Mouse (Mus musculus): ENCODE measurements around the gene Lrrtm4. TPM values are rescaled to one million over a fixed set of nuclear protein-coding genes. Genes with fewer than 3 reads are reported as not detected.
A peak's percentile ranks its signal among the peaks of the same experiment; 100 is the strongest.

Lrrtm4 gene
- total RNA-seq, 1 experiment = not detected

DNA sequence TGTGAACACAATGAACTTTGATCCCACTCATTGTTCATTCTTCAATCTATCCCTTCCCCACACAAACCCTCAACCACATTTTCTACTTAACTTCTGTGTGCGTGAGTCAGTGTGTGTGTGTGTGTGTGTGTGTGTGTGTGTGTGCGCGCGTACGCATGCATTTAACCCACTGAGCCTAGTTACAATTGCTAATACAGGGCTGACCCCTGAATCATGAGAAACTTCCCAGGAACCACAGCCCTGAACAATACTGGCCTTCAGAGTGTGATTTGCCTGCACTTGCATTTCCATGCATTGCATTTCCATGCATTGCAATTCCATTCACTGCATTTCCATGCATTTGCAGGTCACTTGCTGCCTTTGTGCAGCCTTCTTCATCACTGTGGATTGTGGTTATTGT, 701.8 kb downstream of the Lrrtm4 start:
- TF ChIP-seq ZNF384 (IDR thresholded peaks at IDR 0.05; ENCODE audit: low read depth, low read length) (no peak), ZC3H11A (IDR thresholded peaks at IDR 0.05; ENCODE audit: borderline replicate concordance, low read depth, low read length) (no peak), HCFC1 (IDR thresholded peaks at IDR 0.05; ENCODE audit: borderline replicate concordance, insufficient read depth, low read length) (no peak), MAFK (IDR thresholded peaks at IDR 0.05; ENCODE audit: insufficient read depth, low read depth, low read length) (no peak), CHD2 (IDR thresholded peaks at IDR 0.05; ENCODE audit: low read depth, low read length) (no peak)
- Histone ChIP-seq H3K4me1 (ENCODE audit: control insufficient read depth in 2 of 2, insufficient read depth in 2 of 2, low read length in 2 of 2, poor library complexity in 1 of 2) (no peaks in the 10 kb centered on the region), H3K9ac (ENCODE audit: insufficient read depth, low read depth, low read length, poor library complexity, severe bottlenecking) (no peak overlapping the region), H3K9me3 (ENCODE audit: control insufficient read depth, insufficient read depth, low read depth, low read length) (no peaks in the 10 kb centered on the region), H3K27ac (ENCODE audit: insufficient read depth, low read depth, low read length, poor library complexity, severe bottlenecking) (no peak overlapping the region), H3K4me3 (ENCODE audit: insufficient read depth in 1 of 2, low read depth in 1 of 2, low read length in 2 of 2, poor library complexity in 1 of 2, severe bottlenecking in 1 of 2) (no peak overlapping the region), H3K36me3 (ENCODE audit: control insufficient read depth, insufficient read depth, low read length, poor library complexity, severe bottlenecking) (no peaks in the 10 kb centered on the region)
- in situ Hi-C loops (cut with MboI; ENCODE audit: low sequenced_read_pairs in 2 of 2, unreplicated experiment in 2 of 2) = no loop called here
- no peak for DNase-seq (ENCODE audit: low read depth, low spot score)

DNA sequence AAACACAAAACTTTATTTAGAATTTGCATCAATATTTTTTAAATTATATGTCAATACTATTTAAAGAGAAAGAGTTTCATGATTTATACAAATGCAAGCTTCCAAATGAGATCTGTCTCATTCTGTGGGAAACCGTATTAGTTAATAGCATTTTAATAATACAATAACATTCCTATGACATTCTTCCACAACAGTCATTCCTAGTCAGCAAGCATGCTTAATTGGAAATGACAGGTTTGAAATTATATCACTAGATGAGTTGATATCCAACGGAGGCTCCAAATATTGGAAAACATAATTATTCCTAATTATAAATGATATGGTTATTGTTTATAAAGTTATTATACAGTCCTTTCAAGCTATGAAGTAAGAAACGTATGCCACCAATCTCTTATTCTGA, 714.7 kb downstream of the Lrrtm4 start:
- Histone ChIP-seq H3K36me3 (ENCODE audit: control insufficient read depth, insufficient read depth, low read length, poor library complexity, severe bottlenecking) (no peaks in the 10 kb centered on the region), H3K4me3 (ENCODE audit: insufficient read depth in 1 of 2, low read depth in 1 of 2, low read length in 2 of 2, poor library complexity in 1 of 2, severe bottlenecking in 1 of 2) (no peak overlapping the region), H3K9me3 (ENCODE audit: control insufficient read depth, insufficient read depth, low read depth, low read length) (no peaks in the 10 kb centered on the region), H3K27ac (ENCODE audit: insufficient read depth, low read depth, low read length, poor library complexity, severe bottlenecking) (no peak overlapping the region), H3K9ac (ENCODE audit: insufficient read depth, low read depth, low read length, poor library complexity, severe bottlenecking) (no peak overlapping the region), H3K4me1 (ENCODE audit: control insufficient read depth in 2 of 2, insufficient read depth in 2 of 2, low read length in 2 of 2, poor library complexity in 1 of 2) (no peaks in the 10 kb centered on the region)
- in situ Hi-C loops (cut with MboI; ENCODE audit: low sequenced_read_pairs in 2 of 2, unreplicated experiment in 2 of 2) = no loop called here
- TF ChIP-seq MAFK (IDR thresholded peaks at IDR 0.05; ENCODE audit: insufficient read depth, low read depth, low read length) = no peak
- TF ChIP-seq ZNF384 (IDR thresholded peaks at IDR 0.05; ENCODE audit: low read depth, low read length) = no peak
- TF ChIP-seq HCFC1 (IDR thresholded peaks at IDR 0.05; ENCODE audit: borderline replicate concordance, insufficient read depth, low read length) = no peak
- TF ChIP-seq ZC3H11A (IDR thresholded peaks at IDR 0.05; ENCODE audit: borderline replicate concordance, low read depth, low read length) = no peak
- TF ChIP-seq CHD2 (IDR thresholded peaks at IDR 0.05; ENCODE audit: low read depth, low read length) = no peak
- no peak for DNase-seq (ENCODE audit: low read depth, low spot score)

DNA sequence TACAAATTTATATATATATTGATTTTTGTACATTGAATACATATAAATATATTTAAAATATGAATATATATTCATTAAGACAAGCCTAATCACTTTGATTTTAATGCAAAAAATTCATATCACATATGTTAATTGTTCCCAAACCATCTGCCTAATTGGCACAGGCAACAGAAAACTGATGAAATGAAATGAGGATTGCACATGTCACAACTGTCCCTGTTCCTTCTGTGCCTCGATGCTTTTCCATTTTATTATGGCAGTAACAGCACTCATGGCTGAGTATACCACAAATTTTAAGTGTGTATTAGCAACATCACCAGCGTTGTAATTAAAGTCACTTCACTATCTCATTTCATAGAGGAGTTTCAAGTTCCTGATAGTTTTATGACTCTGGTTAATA, 732.1 kb downstream of the Lrrtm4 start:
- no peak overlapping the region for H3K4me3 ChIP-seq (ENCODE audit: insufficient read depth in 1 of 2, low read depth in 1 of 2, low read length in 2 of 2, poor library complexity in 1 of 2, severe bottlenecking in 1 of 2)
- in situ Hi-C loops (cut with MboI; ENCODE audit: low sequenced_read_pairs in 2 of 2, unreplicated experiment in 2 of 2) = no loop called here

DNA sequence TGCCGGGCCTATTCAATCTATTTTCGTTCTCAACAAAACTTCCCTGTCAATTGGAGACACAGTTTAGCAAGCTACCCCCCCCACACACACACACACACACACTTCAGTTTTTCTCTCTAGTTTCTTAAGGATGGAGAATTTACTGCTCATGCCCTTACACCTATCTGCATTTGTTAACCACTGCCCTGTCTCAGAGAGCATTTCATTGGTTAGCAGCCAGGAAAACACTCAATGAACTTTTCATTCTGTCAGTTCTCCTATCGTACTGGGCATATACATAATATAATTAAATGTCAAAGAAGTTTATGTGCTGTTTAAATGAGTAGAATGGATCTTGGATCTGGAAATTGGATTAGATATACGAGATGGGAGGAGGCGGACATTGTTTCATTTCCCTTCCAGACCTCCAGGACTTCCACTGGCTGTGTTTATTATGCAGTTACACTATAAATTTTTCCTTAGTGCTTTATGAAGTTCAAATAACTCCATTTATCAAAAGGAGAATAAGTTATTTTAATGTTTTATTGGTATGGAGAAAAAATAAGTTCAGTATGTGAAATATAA, 742.0 kb downstream of the Lrrtm4 start:
- no peak overlapping the region for H3K9ac ChIP-seq (ENCODE audit: insufficient read depth, low read depth, low read length, poor library complexity, severe bottlenecking)
- no peak overlapping the region for H3K4me3 ChIP-seq (ENCODE audit: insufficient read depth in 1 of 2, low read depth in 1 of 2, low read length in 2 of 2, poor library complexity in 1 of 2, severe bottlenecking in 1 of 2)
- H3K36me3 ChIP-seq (ENCODE audit: control insufficient read depth, insufficient read depth, low read length, poor library complexity, severe bottlenecking) = no peaks in the 10 kb centered on the region
- no peak for DNase-seq (ENCODE audit: low read depth, low spot score)
- H3K4me1 ChIP-seq (ENCODE audit: control insufficient read depth in 2 of 2, insufficient read depth in 2 of 2, low read length in 2 of 2, poor library complexity in 1 of 2) = no peaks in the 10 kb centered on the region
- H3K27ac ChIP-seq (ENCODE audit: insufficient read depth, low read depth, low read length, poor library complexity, severe bottlenecking) = no peak overlapping the region
- TF ChIP-seq CHD2 (IDR thresholded peaks at IDR 0.05; ENCODE audit: low read depth, low read length) = no peak
- TF ChIP-seq ZNF384 (IDR thresholded peaks at IDR 0.05; ENCODE audit: low read depth, low read length) = no peak
- no peak for TF ChIP-seq ZC3H11A (IDR thresholded peaks at IDR 0.05; ENCODE audit: borderline replicate concordance, low read depth, low read length)
- TF ChIP-seq HCFC1 (IDR thresholded peaks at IDR 0.05; ENCODE audit: borderline replicate concordance, insufficient read depth, low read length) = no peak
- TF ChIP-seq MAFK (IDR thresholded peaks at IDR 0.05; ENCODE audit: insufficient read depth, low read depth, low read length) = no peak
- in situ Hi-C loops (cut with MboI; ENCODE audit: low sequenced_read_pairs in 2 of 2, unreplicated experiment in 2 of 2) = no loop called here
- no peaks in the 10 kb centered on the region for H3K9me3 ChIP-seq (ENCODE audit: control insufficient read depth, insufficient read depth, low read depth, low read length)

More for the DNA sequence above, 732.1 kb downstream of the Lrrtm4 start:
- DNase-seq (ENCODE audit: low read depth, low spot score) = no peak
- Histone ChIP-seq H3K9me3 (ENCODE audit: control insufficient read depth, insufficient read depth, low read depth, low read length) (no peaks in the 10 kb centered on the region), H3K27ac (ENCODE audit: insufficient read depth, low read depth, low read length, poor library complexity, severe bottlenecking) (no peak overlapping the region), H3K36me3 (ENCODE audit: control insufficient read depth, insufficient read depth, low read length, poor library complexity, severe bottlenecking) (no peaks in the 10 kb centered on the region), H3K4me1 (ENCODE audit: control insufficient read depth in 2 of 2, insufficient read depth in 2 of 2, low read length in 2 of 2, poor library complexity in 1 of 2) (no peaks in the 10 kb centered on the region), H3K9ac (ENCODE audit: insufficient read depth, low read depth, low read length, poor library complexity, severe bottlenecking) (no peak overlapping the region)
- TF ChIP-seq ZC3H11A (IDR thresholded peaks at IDR 0.05; ENCODE audit: borderline replicate concordance, low read depth, low read length) (no peak), CHD2 (IDR thresholded peaks at IDR 0.05; ENCODE audit: low read depth, low read length) (no peak)

DNA sequence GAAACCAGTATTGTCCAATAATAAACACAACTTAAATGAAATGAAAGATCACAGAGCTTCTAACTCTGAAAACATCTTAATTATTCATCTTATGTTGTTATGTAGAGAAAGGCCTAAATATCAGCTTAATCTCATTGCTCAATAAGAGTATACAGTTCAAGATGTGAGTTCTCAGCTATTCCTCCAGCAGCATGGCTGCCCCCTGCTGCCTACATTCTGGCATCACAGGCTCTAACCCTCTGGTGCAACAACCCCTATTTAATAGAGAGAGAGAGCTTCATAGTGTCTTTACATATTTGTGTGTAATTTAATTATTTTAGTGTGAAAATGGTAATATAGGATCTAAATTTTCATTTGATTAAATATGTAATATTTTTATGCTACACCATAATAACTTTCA, 767.6 kb downstream of the Lrrtm4 start:
- Histone ChIP-seq H3K9ac (ENCODE audit: insufficient read depth, low read depth, low read length, poor library complexity, severe bottlenecking) (no peak overlapping the region), H3K4me3 (ENCODE audit: insufficient read depth in 1 of 2, low read depth in 1 of 2, low read length in 2 of 2, poor library complexity in 1 of 2, severe bottlenecking in 1 of 2) (no peak overlapping the region), H3K4me1 (ENCODE audit: control insufficient read depth in 2 of 2, insufficient read depth in 2 of 2, low read length in 2 of 2, poor library complexity in 1 of 2) (no peaks in the 10 kb centered on the region), H3K27ac (ENCODE audit: insufficient read depth, low read depth, low read length, poor library complexity, severe bottlenecking) (no peak overlapping the region), H3K9me3 (ENCODE audit: control insufficient read depth, insufficient read depth, low read depth, low read length) (no peaks in the 10 kb centered on the region), H3K36me3 (ENCODE audit: control insufficient read depth, insufficient read depth, low read length, poor library complexity, severe bottlenecking) (no peaks in the 10 kb centered on the region)
- peak; percentile 22 for DNase-seq (ENCODE audit: low read depth, low spot score)
- in situ Hi-C loops (cut with MboI; ENCODE audit: low sequenced_read_pairs in 2 of 2, unreplicated experiment in 2 of 2) = no loop called here
- no peak for TF ChIP-seq CHD2 (IDR thresholded peaks at IDR 0.05; ENCODE audit: low read depth, low read length)
- 0 out of 2 replicates have a peak, but pooled peaks have one; percentile 12 for TF ChIP-seq ZC3H11A (IDR thresholded peaks at IDR 0.05; ENCODE audit: borderline replicate concordance, low read depth, low read length)

Measured in ES-E14 (cell line).